Mouse (Mus musculus) embryonic fibroblast, embryonic 13.5 days (primary cell): ENCODE measurements around the gene Hace1. TPM values are rescaled to one million over a fixed set of nuclear protein-coding genes. Genes with fewer than 3 reads are reported as not detected.
A peak's percentile ranks its signal among the peaks of the same experiment; 100 is the strongest.
"Not testable (repeated sequence)": the region's sequence is repeated elsewhere in the genome, so short reads cannot be mapped to it uniquely, and the experiment has no call there.

Experiments
- H3K27ac ChIP-seq: 2 replicates; pipeline ENCODE4 v1.5.1; 2012; ENCODE audit warnings: low read length, control low read depth, inconsistent platforms; ENCODE audit not compliant: insufficient read depth
- H3K4me1 ChIP-seq: 2 replicates; pipeline ENCODE4 v1.6.1; 2011; ENCODE audit warnings: low read length; ENCODE audit not compliant: control insufficient read depth, insufficient read depth
- H3K4me3 ChIP-seq: 2 replicates; pipeline ENCODE4 v1.5.1; 2011; ENCODE audit warnings: mild to moderate bottlenecking, control low read depth, low read length; ENCODE audit not compliant: insufficient read depth
- CTCF ChIP-seq: IDR thresholded peaks from 2 replicates; pipeline ENCODE4 v1.5.1; 2011; ENCODE audit warnings: mild to moderate bottlenecking, control low read depth, low read length, moderate library complexity, borderline replicate concordance; ENCODE audit not compliant: insufficient read depth
- POLR2A ChIP-seq: IDR thresholded peaks from 2 replicates; pipeline ENCODE4 v1.6.1; 2011; ENCODE audit warnings: low read depth, mild to moderate bottlenecking, control low read depth, low read length, moderate library complexity
- polyA plus RNA-seq: library from polyadenylated mRNA; stranded (reverse); fragments of >200 nt; gene quantifications from 2 replicates; pipeline ENCODE4 v1.2.4, GENCODE M21; 2011; ENCODE audit warnings: low read depth; ENCODE audit not compliant: missing spikeins, insufficient read length

Gene Hace1
- 14.9 and 18.0 TPM in 2 replicates for polyA plus RNA-seq

- H3K4me1 ChIP-seq = no peaks in the 10 kb centered on the region
- peak within 1 kb of the TSS; percentile 68 for H3K4me3 ChIP-seq
- TF ChIP-seq POLR2A (peak; percentile 76), CTCF (no peak)
- no peak within 1 kb of the TSS for H3K27ac ChIP-seq
Observed at GRCm38 (mm10) chr10:45577731-45578297, at the start of gene Hace1. Gene Hace1 (plus strand): TSS chr10:45577829.

DNA sequence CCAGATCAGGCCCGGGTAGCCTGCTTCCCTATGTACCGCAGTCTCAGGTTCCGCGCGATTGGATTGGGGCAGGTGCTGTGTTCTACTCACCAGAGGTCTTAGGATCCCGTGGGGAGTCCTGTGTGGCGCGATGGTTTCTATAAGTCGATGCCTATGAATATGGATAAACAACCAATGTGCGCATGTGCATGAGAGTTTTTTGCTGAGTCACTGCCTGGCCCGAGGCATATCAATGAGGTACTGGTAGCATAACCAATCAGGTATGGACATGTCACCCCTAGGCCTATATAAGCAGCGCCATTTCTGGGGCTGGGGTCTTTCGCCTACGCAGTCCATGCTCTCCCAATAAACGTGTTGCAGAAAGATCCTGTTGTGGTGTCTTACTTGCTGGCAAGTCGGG lies 40.3 kb upstream of the Hace1 start:
- not testable (repeated sequence) for H3K4me1 ChIP-seq, H3K27ac ChIP-seq, H3K4me3 ChIP-seq

GRCm38 (mm10) chr10:45542726-45543125 lies 34.9 kb upstream of the Hace1 start:
- no peak for TF ChIP-seq CTCF
- Histone ChIP-seq H3K27ac (no peak overlapping the region), H3K4me3 (no peak overlapping the region), H3K4me1 (no peaks in the 10 kb centered on the region)

DNA sequence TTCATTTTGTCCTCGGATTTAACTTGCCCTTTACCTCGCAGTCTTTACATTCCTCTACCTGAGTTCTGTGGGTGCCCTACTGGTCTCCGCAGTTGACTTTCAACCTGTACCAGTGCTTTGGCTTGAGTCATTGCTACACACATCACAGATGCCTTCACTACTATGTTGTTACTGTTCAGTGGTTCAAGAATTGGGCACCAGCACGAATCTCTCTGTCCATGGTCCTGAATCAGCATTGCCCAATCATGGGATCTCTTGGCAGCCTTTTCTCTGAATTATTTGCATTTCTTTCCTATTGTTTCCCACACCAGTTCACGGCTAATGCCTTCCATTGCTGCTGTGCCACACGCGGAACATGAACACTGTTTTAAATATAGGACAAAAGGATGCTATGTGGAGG lies 30.8 kb upstream of the Hace1 start:
- TF ChIP-seq POLR2A = no peak
- H3K4me3 ChIP-seq = no peak overlapping the region
- H3K27ac ChIP-seq = no peak overlapping the region
- no peaks in the 10 kb centered on the region for H3K4me1 ChIP-seq

GRCm38 (mm10) chr10:45578298-45578821 lies 731 bp downstream of the Hace1 start:
- no peak for TF ChIP-seq CTCF
- no peak for TF ChIP-seq POLR2A
- H3K4me3 ChIP-seq = peak overlapping the region; percentile 68
- no peak overlapping the region for H3K27ac ChIP-seq
- no peaks in the 10 kb centered on the region for H3K4me1 ChIP-seq

GRCm38 (mm10) chr10:45583310-45583709 lies 5.7 kb downstream of the Hace1 start:
- TF ChIP-seq CTCF (no peak), POLR2A (no peak)
- no peak overlapping the region for H3K4me3 ChIP-seq
- H3K27ac ChIP-seq = no peak overlapping the region
- no peaks in the 10 kb centered on the region for H3K4me1 ChIP-seq

DNA sequence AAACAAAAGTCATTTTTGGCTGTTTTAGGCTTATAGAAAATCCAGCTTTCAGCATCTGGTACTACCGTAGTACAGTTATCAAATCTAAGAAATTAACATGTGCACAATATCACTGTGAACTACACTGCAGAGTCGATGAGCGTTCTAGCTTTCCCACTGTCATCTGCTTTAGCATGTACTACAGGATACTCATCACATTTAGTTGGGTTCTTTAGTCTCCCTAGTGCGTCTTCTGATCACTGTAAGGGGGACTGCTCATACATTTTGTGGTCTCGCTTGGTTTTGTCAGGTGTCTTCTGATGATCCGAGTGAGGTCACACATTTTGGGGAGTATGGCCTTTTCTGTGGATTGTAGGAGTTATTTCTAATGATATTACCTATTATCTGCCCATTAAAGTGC lies 6.2 kb downstream of the Hace1 start:
- H3K4me3 ChIP-seq = no peak overlapping the region
- no peak for TF ChIP-seq CTCF
- TF ChIP-seq POLR2A = no peak
- no peak overlapping the region for H3K27ac ChIP-seq

DNA sequence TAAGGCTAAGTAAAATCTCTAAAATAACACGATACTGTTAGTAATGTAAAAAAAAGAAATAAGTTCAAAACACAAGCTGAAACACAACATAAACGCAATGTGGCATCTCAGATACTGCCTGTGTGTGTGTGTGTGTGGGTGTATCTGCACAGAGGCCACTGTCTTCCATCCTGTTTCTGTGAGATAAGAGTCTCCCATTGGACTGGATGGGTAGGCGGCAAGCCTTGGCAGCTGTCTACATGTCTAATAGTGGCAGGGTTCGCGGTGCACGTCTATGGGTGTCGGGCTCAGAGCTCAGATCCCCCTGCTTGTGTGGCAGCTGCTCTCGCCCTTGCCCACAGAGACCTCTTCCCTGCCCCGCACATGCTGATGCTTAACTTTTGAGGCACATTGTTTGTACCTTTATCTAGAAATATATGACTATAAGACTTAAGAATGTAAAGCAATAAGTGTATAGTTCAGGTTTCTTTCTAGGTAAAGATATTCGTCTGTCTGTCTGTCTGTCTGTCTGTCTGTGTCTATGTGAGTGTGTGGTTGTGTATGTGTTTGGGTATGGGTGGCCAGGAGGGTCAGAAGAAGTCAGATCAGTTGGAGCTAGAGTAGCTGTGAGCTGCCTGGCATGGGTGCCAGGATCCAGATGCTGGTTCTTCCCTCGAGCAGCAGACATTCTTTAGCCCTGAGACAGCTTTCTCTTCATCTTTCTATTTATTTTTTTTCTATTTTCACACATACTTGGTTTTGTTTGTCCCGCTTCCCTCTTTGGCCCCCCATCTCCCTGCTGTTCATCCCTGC lies 6.9 kb downstream of the Hace1 start:
- TF ChIP-seq CTCF = no peak
- TF ChIP-seq POLR2A = no peak

More for the DNA sequence above, 6.2 kb downstream of the Hace1 start:
- no peaks in the 10 kb centered on the region for H3K4me1 ChIP-seq

GRCm38 (mm10) chr10:45605853-45606252 lies 28.2 kb downstream of the Hace1 start:
- Histone ChIP-seq H3K4me3 (no peak overlapping the region), H3K27ac (no peak overlapping the region), H3K4me1 (no peaks in the 10 kb centered on the region)
- TF ChIP-seq POLR2A (no peak), CTCF (no peak)

More for the DNA sequence above, 6.9 kb downstream of the Hace1 start:
- Histone ChIP-seq H3K4me3 (no peak overlapping the region), H3K4me1 (no peaks in the 10 kb centered on the region), H3K27ac (no peak overlapping the region)

DNA sequence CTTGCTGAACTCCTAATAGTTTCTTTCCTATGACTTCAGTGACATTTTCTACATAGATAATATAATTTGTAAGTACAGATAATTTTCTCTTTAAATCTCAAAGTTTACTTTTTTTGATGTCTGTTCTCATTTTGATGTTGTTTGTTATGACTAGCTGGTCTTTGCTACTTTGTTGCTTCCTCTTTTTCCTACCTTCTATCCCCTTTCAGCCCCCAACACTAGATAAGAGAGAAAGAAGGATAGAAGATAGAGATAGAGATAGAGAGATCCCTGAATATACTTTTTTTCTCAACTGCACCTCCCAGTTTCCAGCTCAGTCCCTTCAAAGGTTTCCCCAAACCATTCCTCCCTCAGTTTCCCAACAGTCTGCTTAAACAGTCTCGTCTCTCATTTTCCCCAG lies 33.1 kb downstream of the Hace1 start:
- Histone ChIP-seq H3K27ac (no peak overlapping the region), H3K4me3 (no peak overlapping the region), H3K4me1 (no peaks in the 10 kb centered on the region)
- TF ChIP-seq POLR2A = no peak
- TF ChIP-seq CTCF = no peak
